Mouse (Mus musculus) G1E (cell line): Measurements from ENCODE around the gene Espnl. TPM values are rescaled to one million over a fixed set of nuclear protein-coding genes. Genes with fewer than 3 reads are reported as not detected.
A peak's percentile ranks its signal among the peaks of the same experiment; 100 is the strongest.

Experiments
- ATAC-seq: 2 replicates; pipeline ENCODE4 v1.8.0; 2016; ENCODE audit warnings: mild to moderate bottlenecking; ENCODE audit not compliant: insufficient number of reproducible peaks, poor library complexity, low FRiP score, severe bottlenecking; ENCODE audit errors: extremely low read depth
- DNase-seq: peaks from one replicate; pipeline ENCODE4 v3.0.0; 2012; ENCODE audit warnings: low spot score
- H3K27me3 ChIP-seq: 2 replicates; pipeline ENCODE4 v1.6.1; 2012; ENCODE audit warnings: mild to moderate bottlenecking, low read length, inconsistent platforms; ENCODE audit not compliant: insufficient read depth
- H3K36me3 ChIP-seq: replicated peaks from 2 replicates; pipeline ENCODE3; 2012; ENCODE audit warnings: mild to moderate bottlenecking, inconsistent platforms
- H3K4me1 ChIP-seq: 2 replicates; pipeline ENCODE4 v1.6.1; 2012; ENCODE audit warnings: low read depth, low read length, inconsistent platforms, mixed read lengths; ENCODE audit not compliant: insufficient read depth
- H3K4me3 ChIP-seq: 2 replicates; pipeline ENCODE4 v1.5.1; 2012; ENCODE audit warnings: low read depth, mild to moderate bottlenecking, inconsistent platforms, low read length, moderate library complexity, mixed read lengths
- H3K9me3 ChIP-seq: replicated peaks from 2 replicates; pipeline ENCODE4 v1.6.1; 2012; ENCODE audit warnings: inconsistent platforms
- CTCF ChIP-seq: IDR thresholded peaks from 2 replicates; pipeline ENCODE4 v1.5.1; 2012; ENCODE audit warnings: low read depth, low read length, inconsistent platforms, mixed read lengths
- GATA1 ChIP-seq: IDR thresholded peaks from 2 replicates; pipeline ENCODE4 v1.6.1; 2012; ENCODE audit warnings: borderline replicate concordance, low read length, inconsistent platforms, mixed read lengths
- GATA2 ChIP-seq: IDR thresholded peaks from 2 replicates; pipeline ENCODE4 v1.6.1; 2012; ENCODE audit warnings: low read depth, low read length, inconsistent platforms, borderline replicate concordance
- POLR2AphosphoS5 ChIP-seq: IDR thresholded peaks from 2 replicates; pipeline ENCODE4 v1.6.1; 2012; ENCODE audit warnings: low read depth, low read length, inconsistent platforms; ENCODE audit not compliant: insufficient replicate concordance
- TAL1 ChIP-seq: conservative IDR thresholded peaks from 2 replicates; pipeline ENCODE4 v1.6.1; 2012; ENCODE audit warnings: low read depth, low read length, inconsistent platforms, mixed read lengths
- polyA plus RNA-seq: library from polyadenylated mRNA; stranded (reverse); fragments of >175 nt; gene quantifications from 2 replicates; pipeline ENCODE4 v1.2.3, GENCODE M21; 2012
- total RNA-seq, 2 experiments: library from RNA; stranded (forward) in 1 of 2; stranded (reverse) in 1 of 2; fragments of 200-1000 nt in 1 of 2; fragments of >200 nt in 1 of 2; fragmentation: Nextera tagmentation in 1 of 2; gene quantifications; 2 replicates each; pipeline ENCODE4 v1.2.3; 2014 to 2017

The Espnl gene
- total and polyA plus RNA-seq, 3 experiments = 0.17 to 1.1 (median 0.93) TPM

- H3K27me3 ChIP-seq = peaks cover 24% of the 10 kb centered on the region
- H3K4me3 ChIP-seq = no peak overlapping the region
- DNase-seq (no peak), ATAC-seq (no peak)
- no peaks in the 10 kb centered on the region for H3K4me1 ChIP-seq
- TF ChIP-seq TAL1 (no peak), POLR2AphosphoS5 (no peak), GATA1 (no peak), CTCF (no peak), GATA2 (no peak)
- H3K36me3 ChIP-seq = no peaks in the 10 kb centered on the region
- no peaks in the 10 kb centered on the region for H3K9me3 ChIP-seq
Measured at GRCm38 (mm10) chr1:91344001-91344400, 22.1 kb downstream of the Espnl start.

GRCm38 (mm10) chr1:91344921-91345685, 23.2 kb downstream of the Espnl start:
- DNase-seq = no peak
- Histone ChIP-seq H3K36me3 (no peaks in the 10 kb centered on the region), H3K27me3 (peaks cover 23% of the 10 kb centered on the region), H3K4me1 (no peaks in the 10 kb centered on the region), H3K4me3 (no peak overlapping the region), H3K9me3 (no peaks in the 10 kb centered on the region)
- ATAC-seq = no peak
- TF ChIP-seq GATA1 (no peak), TAL1 (no peak), GATA2 (no peak), POLR2AphosphoS5 (no peak), CTCF (no peak)

- no peaks in the 10 kb centered on the region for H3K4me1 ChIP-seq
Measured at GRCm38 (mm10) chr1:91346892-91347291, 25.0 kb downstream of the Espnl start.

GRCm38 (mm10) chr1:91350841-91351240, 29.0 kb downstream of the Espnl start, which contains the start of gene Klhl30:
Gene Klhl30 (plus strand): TSS chr1:91351016.
- Histone ChIP-seq H3K36me3 (no peaks in the 10 kb centered on the region), H3K27me3 (peaks cover 41% of the 10 kb centered on the region), H3K9me3 (no peaks in the 10 kb centered on the region), H3K4me3 (no peak within 1 kb of the TSS), H3K4me1 (no peaks in the 10 kb centered on the region)
- DNase-seq = no peak
- TF ChIP-seq GATA2 (no peak), GATA1 (no peak), POLR2AphosphoS5 (no peak), CTCF (no peak), TAL1 (no peak)
- no peak for ATAC-seq

More at GRCm38 (mm10) chr1:91346892-91347291, 25.0 kb downstream of the Espnl start:
- ATAC-seq = peak; percentile 79
- Histone ChIP-seq H3K9me3 (no peaks in the 10 kb centered on the region), H3K36me3 (no peaks in the 10 kb centered on the region), H3K4me3 (no peak overlapping the region), H3K27me3 (peaks cover 29% of the 10 kb centered on the region)
- no peak for TF ChIP-seq GATA1
- TF ChIP-seq CTCF = peak; percentile 99
- peak; percentile 83 for DNase-seq

GRCm38 (mm10) chr1:91351249-91351648, 29.4 kb downstream of the Espnl start:
- H3K27me3 ChIP-seq = peaks cover 45% of the 10 kb centered on the region
- H3K36me3 ChIP-seq = no peaks in the 10 kb centered on the region
- DNase-seq (no peak), ATAC-seq (no peak)
- H3K4me1 ChIP-seq = no peaks in the 10 kb centered on the region
- H3K9me3 ChIP-seq = no peaks in the 10 kb centered on the region
- TF ChIP-seq GATA2 (no peak), CTCF (no peak), GATA1 (no peak), TAL1 (no peak), POLR2AphosphoS5 (no peak)
- no peak overlapping the region for H3K4me3 ChIP-seq

GRCm38 (mm10) chr1:91352277-91352676, 30.4 kb downstream of the Espnl start:
- DNase-seq (no peak), ATAC-seq (no peak)
- Histone ChIP-seq H3K4me1 (no peaks in the 10 kb centered on the region), H3K36me3 (no peaks in the 10 kb centered on the region), H3K9me3 (no peaks in the 10 kb centered on the region), H3K4me3 (no peak overlapping the region), H3K27me3 (peaks cover 46% of the 10 kb centered on the region)
- TF ChIP-seq POLR2AphosphoS5 (no peak), CTCF (no peak), GATA1 (no peak), TAL1 (no peak), GATA2 (no peak)
